Mouse (Mus musculus) left cerebral cortex, postnatal 25 days (tissue): ENCODE measurements at regions not wholly inside any gene's neighbourhood (a gene's known extent, or its start where the extent isn't known, plus 50 kb on each side); places are given as distances from the start of the nearest gene placed in this dataset.

Experiments used
- DNase-seq, 2 experiments: peaks; one replicate each; pipeline ENCODE4 v3.0.0; 2022; ENCODE audit warnings: low spot score in 2 of 2, mixed read lengths in 1 of 2
- intact Hi-C: fragments of 180-260 bp; cut with DNase I; formaldehyde crosslinking; loops from one replicate; pipeline ENCODE4 v1.15.1; 2025

DNA sequence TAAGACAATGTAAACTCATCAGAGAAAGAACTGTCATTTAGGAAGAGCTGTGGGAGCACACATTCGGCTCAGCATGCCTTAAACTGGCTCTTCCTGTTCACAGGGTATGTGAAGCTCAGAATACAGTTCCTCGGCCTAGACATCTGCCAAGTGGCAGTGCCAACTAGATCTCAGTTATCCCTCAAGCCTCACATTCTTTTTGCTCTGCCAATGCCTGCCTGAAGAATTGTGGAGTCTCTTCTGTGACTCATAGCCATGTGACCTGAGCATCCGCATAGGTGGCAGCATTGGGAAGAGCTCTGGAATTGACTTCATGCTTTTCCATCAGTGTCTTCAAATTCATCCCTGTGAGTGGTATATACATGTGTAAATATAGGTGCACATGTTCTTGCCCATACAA, 59.7 kb downstream of the Prlhr start:
- peak in 1 of 2 experiments; percentile 47 for DNase-seq
- intact Hi-C loops, result no loop called here

DNA sequence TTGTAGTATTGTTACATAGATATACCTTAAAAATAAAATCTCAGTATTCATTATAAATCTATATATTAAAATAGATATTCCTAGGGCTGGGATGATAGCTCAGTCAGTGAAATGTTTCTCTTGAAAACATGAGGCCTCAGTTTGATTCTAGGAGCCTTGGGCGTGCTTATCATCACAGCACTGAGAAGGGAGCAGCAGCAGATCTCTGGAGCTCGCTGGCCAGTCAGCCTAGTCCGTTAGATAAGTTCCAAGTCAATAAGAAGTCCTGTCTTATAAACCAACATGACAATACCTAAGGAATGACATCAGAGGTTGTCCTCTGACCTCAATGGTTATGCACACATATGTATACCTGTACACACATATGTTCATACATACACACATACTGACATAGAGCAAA, 68.7 kb downstream of the Prlhr start:
- DNase-seq, result no peak
- intact Hi-C loops, result no loop called here

DNA sequence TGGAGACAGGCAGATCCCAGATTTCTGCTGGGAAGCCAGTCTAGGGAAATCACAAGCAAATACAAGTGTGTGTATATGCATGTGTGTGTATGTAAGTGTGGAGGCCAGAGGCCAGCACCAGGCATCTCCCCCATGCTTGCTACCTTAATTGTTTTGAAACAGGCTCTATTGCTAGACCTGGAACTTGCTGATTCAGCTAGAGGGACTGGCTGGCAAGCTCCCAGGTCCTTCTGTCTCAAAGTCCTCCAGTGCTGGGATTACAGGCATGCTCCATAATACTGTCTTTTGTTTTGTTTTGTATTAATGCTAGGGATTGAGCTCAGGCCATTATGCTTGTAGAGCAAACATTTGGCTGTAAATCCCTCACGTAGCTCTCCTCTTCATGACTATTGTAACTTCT, 70.4 kb downstream of the Prlhr start:
- no peak for DNase-seq
- intact Hi-C loops, result no loop called here

DNA sequence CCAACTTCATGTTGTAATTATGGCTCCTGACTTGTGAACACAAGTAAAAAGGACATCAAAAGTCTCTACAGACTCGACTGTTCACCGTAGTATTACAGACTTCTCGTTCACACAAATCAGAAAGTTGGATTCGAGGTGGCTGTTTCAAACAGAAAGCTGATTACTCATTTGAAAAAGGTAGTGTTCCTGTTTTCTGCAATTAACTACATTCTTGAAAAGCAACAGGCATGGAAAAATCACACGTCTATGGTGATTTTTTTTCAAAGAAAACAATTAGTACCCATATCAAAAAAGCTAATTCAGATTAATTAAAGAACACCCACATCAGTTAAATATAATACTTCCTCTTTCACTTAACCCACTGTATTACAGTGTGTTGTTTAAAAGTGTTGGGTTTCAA, 71.5 kb downstream of the Prlhr start:
- intact Hi-C loops, result no loop called here
- no peak for DNase-seq

DNA sequence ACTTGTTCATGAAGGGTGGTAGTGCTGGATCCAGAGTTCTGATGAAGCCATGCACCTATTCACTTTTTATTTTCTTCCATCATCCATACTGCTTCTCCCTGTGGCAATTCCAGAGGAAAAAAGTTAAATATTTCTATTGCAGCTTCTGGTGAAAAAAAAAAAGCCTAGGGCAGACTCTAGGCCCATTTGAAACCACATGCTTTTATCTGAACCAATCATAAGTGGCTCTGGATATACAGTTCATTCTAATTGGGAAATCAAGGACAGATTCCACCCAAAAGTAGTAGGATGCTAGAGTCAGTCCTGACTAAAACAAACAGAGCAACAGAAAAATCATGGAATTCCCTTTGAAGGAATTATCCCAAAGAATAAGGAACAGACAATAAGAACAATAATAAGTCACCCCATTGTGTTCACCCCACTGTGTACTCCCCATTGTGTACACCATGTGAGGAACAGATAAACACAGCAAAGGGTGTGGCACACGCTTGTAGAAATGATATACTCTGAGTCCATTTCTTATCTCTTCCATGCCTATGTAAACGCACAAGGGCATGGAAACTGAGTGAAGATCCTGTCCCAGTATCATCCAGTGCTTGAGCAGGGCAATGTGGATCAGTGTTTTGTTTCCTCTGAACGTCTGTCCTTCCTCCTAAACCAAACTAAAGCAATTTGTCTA, 81.4 kb downstream of the Prlhr start:
- intact Hi-C loops, result no loop called here
- DNase-seq, result no peak

DNA sequence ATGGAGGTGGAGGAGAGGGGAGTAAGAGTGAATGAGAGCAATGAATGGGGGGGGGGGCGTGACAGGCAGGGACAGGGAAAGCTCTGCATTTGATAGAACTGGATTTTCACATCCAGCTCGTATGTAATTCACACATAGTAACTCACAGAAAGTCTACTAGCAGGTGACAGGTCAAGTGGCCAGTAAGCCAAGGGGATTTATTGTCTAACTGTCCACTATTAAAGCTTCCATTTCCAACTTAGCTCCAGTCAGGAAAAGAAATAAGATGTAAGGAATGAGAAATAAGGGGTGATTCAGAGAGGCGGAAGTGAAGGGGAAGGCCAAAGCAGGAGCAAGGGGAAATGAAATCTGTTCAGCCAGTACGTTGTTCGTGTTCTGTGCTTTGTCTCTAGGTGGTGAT, 83.4 kb downstream of the Prlhr start:
- no peak for DNase-seq
- intact Hi-C loops, result no loop called here

DNA sequence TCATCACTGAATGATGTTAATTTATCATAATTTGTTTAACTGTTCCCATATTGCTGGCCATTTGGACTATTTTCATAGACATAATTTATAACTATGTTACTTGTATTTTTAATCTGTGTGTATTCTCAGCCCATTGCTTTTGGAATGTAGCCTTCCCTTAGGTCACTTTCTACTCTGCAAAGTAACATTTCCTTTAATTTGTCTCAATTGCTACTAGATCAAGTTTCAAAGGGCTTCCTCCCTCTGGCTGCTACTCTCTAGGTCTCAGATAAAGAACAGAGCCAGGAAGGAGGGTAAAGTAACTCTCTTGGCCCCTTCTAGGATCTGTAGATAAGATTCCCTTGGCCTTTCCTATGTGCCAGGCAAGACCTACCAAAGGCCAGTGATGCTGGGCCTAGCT, 85.4 kb downstream of the Prlhr start:
- intact Hi-C loops, result no loop called here
- no peak for DNase-seq

DNA sequence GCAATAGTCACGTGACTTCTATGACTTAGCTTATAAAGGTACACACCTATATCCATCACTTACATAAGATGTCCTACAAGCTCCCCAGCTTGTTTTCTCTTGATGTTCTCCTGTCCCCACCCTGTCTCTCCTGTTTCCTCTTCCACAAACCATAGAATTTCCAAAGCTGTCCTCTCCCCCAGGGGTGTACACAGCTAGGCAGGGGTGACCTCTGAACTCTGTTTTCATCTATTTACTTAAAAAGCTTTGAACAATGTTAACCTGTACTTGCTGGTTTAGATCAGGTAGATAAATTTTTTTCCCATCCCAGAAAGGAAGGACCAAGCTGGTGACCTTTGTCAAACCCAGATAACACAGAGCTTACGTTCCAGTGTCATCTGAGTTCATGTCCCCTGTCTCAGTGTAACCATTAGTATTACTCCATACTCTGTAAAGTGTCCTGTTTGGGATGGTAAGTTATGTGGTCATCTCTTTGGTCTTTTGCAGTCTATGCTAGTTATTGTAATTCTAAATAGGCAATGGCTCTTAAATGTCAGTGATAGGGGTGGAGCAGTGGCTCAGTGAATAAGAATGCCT, 89.0 kb downstream of the Prlhr start:
- intact Hi-C loops, result no loop called here
- DNase-seq, result no peak

DNA sequence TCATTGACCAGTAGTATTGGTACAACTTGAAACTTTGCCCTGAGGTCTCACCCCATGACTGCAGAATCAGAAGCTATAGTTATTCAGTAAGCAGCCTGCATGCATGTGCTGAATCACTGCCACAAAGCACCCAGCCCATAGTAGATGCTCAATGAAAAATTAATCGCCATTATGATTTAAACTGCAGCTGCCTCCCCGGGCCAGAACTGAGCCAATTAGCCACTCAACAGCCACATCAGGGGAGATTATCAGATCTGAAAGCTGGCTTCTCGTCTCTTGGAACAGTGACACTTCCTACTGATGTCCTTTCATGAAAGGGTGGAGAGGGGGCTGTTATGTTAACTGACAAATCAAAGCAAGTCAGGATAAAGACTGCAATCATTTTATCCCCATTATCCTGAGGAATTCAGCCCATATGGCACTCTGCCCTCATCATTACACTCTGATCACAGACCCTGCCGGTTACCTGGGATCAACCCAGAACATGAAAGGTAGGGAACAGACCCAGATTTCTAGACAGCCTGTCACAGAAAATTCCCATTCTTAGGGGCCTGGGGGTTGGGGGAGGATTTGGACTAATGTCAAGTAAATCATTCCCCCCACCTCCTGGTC, 104.0 kb downstream of the Prlhr start:
- intact Hi-C loops, result no loop called here
- DNase-seq, result no peak

DNA sequence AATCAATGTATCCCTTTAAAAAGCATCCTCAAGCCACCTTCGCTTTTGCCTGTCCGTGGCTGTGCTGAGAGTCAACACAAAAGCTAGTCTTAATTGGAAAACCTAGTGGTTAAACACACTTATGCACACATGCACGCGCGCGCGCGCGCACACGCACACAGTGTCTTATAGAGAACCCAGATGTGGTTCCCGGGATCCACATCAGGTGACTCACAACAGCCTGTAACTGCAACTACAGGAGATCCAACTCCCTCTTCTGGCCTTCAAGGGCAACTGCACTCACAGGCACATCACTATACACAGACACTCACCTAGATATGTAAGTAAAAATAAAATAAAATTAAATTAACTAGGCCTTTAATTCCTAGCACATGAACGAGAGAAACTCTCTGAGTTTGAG, 118.4 kb upstream of the Fam204a start:
- intact Hi-C loops, result no loop called here
- no peak for DNase-seq

DNA sequence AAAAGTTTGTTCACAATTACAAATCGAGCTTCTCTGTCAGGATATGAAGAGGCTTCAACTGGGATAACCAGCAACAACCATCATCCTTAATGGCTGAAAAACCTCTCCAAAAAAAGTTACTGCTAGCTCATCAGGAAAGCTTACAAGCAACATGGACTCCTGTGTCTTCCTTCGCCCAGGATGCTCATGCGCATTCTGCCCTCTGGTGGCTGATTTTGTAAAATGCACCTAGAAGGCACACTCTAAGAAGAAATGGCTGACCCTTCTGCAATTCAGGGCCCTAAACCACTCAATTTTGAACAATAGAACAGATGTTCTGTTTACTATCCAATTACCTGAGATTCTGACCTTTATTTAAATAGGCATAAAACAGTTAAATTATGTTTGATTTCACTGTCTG, 115.0 kb upstream of the Fam204a start:
- DNase-seq, result peak; percentile 68 to 70
- intact Hi-C loops, result no loop called here

DNA sequence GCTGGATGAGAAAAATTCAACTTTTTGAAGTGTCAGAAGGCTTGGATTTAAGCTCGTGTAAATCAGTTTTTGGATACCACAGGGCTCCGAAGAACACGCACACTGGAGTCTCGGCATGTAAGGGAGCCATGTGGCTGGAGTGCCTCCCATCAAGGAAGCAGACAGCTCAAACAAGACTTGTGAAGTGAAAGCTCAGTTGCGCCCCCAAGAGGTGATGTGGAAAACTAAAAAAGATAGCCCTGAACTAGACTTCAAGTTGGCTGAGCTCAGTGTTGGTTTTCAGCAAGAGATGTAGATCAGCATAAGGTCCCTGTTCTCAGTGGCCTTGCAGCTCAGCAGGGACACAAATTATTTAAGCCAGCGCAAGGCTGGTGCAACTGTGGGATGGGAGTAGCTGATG, 113.7 kb upstream of the Fam204a start:
- intact Hi-C loops, result no loop called here

DNA sequence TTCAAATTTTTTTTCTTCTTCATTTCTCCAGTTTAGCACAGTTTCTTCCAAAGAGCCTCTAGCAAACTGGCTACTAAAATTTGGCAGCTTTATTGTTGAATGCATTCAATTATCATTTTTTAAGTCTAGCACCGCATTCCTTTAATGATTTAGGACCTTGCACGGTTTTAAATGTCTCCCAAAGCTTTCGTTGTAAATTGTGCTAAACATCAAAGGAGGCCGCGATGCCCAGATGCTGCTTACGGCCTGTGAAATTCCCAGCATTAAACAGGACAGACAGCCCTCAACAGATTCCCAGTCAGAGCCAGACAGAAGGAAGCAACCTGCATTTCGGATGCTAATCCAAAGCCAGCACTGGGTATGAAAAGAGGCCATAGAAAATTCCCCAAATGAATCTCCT, 108.0 kb upstream of the Fam204a start:
- DNase-seq, result no peak
- intact Hi-C loops, result no loop called here

More for the DNA sequence above, 113.7 kb upstream of the Fam204a start:
- DNase-seq, result no peak

DNA sequence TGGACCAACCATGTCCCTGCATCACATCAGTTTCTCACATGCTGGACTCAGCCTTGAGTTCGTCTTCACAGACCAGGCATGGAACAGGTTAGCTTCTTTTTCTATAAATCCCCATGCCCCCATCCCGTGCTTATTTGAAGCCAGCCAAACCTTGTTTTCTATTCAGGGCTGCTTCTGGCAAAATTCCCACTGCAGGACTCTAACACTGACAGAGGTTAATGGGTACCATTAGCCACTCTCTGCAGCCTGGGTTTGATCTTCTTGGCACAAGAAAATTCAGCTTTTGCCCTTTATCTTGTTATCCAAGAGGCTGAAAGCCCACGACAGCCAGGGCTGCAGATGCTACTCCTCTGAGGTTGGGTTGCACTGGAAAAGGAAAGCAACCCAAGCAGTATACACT, 101.8 kb upstream of the Fam204a start:
- intact Hi-C loops, result no loop called here
- DNase-seq, result no peak

DNA sequence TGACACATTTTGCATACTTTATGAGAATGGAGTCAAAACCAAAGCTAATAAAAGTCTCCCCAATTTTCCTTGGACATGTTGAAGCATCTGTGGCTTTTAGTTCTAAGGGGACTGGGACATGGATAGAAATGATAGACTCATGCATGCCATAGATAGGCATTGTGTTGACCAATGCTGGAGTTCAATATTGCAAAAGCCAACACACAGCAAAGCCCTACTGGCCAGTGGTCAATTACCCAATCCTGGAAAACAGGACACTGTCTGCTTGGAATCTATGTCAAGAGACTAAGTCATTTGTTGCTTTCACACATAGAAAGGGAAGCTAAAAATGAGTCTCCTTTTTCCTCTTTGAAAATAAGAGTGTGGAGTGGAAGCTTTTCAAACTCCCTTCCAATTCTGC, 99.1 kb upstream of the Fam204a start:
- intact Hi-C loops, result no loop called here
- no peak for DNase-seq

DNA sequence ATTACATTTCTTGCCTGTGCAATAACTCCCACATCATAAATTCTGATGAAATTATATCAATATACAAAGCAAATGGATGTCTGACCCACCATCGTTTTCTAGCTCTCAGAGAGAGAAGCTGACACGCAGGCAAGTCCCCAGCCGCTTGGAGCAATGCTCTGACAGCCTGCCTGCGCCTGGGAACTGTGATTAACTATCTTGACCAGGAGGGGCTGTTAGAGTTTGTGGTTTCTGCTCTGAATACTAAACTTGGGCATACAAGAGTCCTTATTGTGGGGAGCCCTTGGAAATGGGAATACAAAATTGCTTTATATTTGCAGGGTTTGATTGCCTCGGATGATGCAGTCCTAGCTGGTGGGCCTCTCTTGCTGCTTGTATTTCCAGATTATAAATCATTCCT, 98.6 kb upstream of the Fam204a start:
- peak in 1 of 2 experiments; percentile 14 for DNase-seq
- intact Hi-C loops, result no loop called here

DNA sequence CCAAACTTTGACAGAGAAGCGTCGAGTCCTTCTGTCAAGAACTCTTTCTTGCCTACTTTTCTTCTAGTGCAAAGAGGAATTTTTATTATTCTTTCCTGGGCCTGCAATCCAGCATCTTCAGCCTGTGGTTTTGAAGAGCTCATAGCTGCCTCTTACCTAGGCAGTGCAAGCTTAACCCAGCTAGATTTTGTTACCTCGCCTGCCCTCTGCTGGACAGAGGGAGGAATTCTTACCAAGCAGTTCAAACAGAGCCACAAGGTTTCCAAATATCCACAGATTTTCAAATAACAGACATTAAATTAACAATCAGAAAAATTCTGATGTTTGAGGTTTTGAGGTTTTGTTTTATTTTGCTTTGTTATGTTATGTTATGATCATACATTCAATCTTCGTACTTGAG, 84.1 kb upstream of the Fam204a start:
- intact Hi-C loops, result loop anchor here (1.0 to 5.0 kb wide), 2 partner anchors 856 to 893 kb away; no protein-coding TSS in a partner anchor
- peak; percentile 75 to 82 for DNase-seq

DNA sequence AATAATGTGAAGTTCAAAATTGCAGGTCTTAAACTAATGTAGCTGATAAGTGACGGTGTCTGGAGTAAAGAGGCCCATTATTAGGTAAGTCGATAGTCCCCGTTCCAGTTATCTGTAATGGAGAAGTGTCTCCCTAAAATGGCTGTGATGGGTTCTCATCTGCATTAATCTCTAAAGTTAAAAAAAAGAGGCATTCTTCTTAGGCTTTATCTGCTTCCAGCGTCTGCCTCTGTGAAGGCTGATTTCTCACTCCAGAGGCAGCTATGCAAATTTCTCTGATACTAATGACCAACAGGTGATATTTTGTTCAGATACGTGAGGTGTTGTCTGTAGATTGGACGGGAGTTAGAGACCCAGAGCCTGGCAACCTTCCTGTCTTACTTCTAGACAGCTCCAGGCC, 75.9 kb upstream of the Fam204a start:
- no peak for DNase-seq
- intact Hi-C loops, result no loop called here

DNA sequence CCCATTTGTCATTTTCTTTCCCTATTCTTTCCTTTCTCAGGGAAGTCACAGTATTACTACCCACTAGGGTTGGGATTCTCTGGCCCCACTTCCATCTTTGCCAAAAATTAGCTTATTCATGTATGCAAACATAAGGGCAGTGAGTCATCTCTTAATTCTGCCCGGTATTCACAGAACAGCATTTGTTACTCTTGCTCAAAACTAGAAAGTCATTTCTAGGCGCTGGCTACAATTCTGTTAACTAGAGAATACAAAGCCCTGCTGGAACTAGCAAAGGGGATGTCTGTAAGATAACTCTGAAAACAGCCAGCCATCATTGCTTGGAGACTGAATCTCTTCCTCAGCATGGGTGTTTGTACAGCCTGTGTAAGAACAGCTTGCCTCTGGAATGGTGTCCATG, 74.4 kb upstream of the Fam204a start:
- peak in 1 of 2 experiments; percentile 11 for DNase-seq
- intact Hi-C loops, result no loop called here

DNA sequence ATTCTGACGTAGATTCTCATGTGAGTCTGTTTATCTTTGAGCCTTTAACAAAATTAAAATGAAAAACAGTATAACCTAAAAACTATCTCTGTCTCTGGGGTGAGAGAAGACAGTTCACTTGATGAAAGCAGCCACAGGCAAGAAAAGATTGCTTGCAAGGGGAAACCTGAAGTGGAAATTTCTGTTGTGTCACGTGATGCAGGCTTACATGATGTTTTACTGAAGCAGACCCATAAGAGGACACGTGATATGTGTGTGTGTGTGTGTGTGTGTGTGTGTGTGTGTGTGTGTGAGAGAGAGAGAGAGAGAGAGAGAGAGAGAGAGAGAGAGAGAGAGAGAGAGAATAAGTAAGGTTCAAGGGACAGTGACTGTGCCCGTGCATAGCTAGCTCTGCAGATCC, 63.7 kb upstream of the Fam204a start:
- intact Hi-C loops, result no loop called here
- no peak for DNase-seq

DNA sequence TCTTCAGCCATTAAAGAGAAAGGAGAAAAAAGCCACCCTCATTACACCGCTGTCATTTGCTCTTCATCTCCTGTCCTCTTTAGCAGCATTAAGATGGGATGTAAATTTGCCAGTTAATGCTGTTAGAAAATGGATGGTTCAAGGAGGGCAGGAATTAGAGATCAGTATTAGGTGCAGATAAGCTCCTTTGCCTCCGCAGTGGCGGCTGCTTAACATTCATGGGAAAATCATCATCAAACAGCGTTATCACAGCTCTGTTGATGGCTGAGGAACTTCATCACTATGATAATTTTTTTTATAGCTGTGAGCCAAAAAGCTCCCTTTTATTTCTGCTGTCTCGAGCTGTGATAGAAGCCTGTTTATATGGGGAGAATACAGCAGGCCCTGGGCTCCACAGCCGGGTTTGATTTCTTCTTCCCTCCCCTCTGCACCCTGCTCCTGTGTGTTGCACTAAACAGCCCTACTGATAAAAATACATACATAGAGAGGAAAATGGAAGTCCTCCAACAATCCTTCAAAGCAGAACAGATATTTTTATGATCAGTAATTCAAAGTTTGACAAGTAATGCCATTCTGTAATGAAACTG, 60.4 kb upstream of the Fam204a start:
- DNase-seq, result no peak
- intact Hi-C loops, result no loop called here
